Mouse (Mus musculus): ENCODE results near the gene Dgka.

DNA sequence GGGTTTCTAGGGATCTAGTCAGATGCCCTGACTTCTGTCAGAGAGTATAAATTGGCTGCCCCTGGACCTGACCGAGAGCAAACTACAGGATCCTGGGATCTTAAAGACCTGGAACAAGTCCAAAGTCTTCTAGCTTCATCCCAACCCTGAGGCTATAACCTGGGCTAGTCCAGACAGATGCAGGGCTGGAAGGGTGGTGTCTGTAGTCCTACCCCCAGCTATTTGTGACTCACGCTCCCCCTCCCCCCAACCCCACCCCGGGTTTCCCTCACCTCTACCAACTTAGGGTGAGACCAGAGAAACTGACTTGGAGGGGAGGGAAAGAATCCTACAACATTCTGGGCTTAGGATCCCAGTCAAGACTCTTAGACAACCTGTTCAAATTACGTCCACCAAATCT is 2.0 kb downstream of the Dgka start:
- TF ChIP-seq ZC3H11A (IDR thresholded peaks at IDR 0.05; ENCODE audit: borderline replicate concordance, low read depth, low read length) (no peak), CHD2 (IDR thresholded peaks at IDR 0.05; ENCODE audit: low read depth, low read length) (no peak)

All from ES-E14 (cell line).